Mouse (Mus musculus) kidney, adult 2 months (tissue): Measurements from ENCODE around the gene Muc2.

ENCODE experiments used
- CTCF ChIP-seq: fragments of 200-500 bp; conservative IDR thresholded peaks from 2 replicates; pipeline ENCODE4 v1.5.1; 2011; ENCODE audit warnings: low read depth, mild to moderate bottlenecking, control low read depth, low read length, moderate library complexity, mixed read lengths; ENCODE audit not compliant: insufficient read depth, insufficient read length
- POLR2A ChIP-seq: fragments of 200-500 bp; IDR thresholded peaks from one replicate; pipeline ENCODE4 v1.6.1; 2011; ENCODE audit warnings: low read depth, low read length, control low read depth

- TF ChIP-seq CTCF, result no peak
- TF ChIP-seq POLR2A, result no peak
Measured at GRCm38 (mm10) chr7:141772058-141772557, 82.0 kb downstream of the Muc2 start.
